Mouse (Mus musculus): ENCODE data around the gene Gpr37.

Gpr37 gene

DNA sequence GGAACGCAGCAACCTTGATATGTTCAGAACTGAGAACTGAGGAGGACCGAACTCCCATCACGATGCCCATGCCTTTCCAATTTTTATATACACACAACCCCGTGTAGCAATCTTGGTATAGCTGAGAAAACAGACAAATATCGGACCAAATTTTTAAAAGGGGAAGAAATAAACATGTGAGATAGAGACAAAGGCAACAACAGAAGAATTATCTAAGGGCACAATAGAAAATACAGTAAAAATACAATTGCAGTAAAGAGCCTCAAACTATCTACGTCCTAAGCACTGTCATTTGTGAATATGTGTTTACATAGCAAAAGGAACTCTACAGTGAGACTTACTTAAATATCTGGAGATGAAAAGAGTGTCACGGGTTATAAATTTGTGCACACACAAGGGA is at the start of gene Gpr37:
Gpr37 (minus strand) TSS at position 101 of the 400 bp plus-strand sequence.
- no peak for DNase-seq (ENCODE audit: low spot score)

DNA sequence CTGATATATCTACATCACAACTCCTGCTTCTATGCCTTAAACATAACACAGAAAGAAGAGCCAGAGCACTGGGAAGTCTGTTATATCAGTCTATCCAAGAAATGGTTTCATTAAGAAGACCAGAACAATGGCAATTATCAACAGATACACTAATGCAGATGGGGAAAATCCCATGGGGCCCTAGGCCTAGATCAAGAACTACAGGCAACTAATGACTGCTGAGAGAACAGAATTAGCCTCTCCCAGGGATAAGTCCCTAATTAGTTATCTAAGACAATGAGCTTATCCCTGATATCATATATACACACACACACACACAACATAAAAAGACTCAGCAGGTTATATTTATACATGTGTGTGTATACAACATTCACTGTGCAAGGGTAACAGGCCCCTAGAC is 46.0 kb upstream of the Gpr37 start:
- DNase-seq (ENCODE audit: low spot score): no peak

DNA sequence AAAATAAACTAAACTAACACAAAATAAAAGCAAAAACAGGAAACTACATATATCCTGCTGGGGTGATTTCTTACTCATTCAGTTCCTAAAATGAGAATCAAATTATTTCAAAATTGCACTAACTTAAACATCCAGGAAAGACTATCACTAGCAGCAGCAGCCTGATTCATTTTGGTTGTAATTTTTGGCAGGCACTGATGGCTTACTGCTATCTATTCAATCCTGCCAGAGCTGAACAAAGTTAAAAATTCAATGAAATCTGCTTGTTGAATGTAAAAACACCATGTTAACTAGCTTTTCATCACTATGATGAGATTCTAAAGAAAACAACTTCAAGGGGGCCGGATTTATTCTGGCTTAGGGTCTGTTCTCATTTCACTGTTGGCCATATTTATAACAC is 36.0 kb upstream of the Gpr37 start:
- no peak for DNase-seq (ENCODE audit: low spot score)

DNA sequence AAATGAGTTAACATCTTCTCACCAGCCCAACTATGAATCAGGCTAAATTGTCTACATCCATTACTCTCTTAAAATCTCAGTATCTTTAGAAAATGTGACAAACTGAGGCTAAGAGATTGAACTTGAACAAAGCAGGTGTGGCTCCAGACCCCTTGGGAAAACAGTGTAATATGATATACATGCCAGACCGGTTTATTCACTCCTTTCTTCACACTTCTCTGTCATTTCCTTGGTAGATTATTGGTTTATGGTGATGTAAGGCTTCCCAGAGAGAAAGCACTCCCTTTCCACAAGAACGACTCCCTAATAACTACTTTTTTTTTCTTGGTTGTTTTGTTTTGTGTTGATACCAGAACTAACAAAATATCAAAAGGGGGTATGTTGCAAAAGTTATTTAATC is 20.1 kb upstream of the Gpr37 start:
- DNase-seq (ENCODE audit: low spot score): no peak

DNA sequence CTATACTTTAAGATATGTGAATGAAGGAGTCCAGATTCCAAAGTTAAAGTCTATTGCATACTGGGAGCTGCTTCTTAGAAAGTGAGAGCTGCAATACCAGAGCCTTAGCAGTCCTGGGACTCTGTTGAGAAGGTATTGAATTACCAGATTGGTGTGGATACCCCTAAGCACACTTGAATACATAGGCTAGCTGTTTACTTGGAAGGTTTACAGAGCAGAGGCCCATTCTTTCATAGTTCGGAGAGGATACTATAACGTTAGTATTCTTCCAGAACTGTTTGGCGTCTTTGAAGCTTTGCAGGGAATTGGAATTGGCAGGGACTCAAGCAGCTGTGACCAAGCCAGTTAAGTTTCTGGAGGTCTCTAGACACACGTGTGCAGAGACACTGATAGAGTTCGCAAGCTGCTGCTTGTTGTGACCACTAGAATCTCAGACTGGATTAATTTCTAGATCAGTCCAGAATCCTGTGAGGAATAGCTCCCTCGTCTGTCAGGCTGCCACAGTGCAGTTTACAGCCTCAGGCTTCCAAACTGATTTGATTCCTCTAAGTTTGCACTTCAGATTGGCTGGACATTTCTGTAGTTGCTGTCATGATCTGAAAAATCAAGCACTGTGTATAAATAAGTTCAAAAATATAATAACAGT is 18.8 kb upstream of the Gpr37 start:
- DNase-seq (ENCODE audit: low spot score): no peak

DNA sequence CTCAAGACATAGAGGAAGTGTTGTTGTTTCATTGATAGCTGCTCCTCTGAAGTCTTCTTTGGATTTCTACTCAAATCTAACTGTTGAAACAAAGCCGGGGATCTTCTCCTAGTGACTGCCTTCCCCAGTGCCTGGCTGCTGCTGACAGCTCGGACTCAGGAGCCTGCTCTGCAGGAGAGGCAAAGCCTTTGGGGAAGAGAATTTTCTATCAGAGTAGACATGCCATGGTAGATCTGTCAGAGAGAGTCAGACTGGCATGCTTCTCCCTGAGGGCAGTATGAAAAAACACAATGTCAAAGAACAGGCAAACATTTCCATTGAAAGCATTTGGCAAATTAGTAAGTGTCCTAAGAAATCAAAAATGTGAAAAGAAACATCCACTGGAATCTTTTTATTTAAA is 9.4 kb upstream of the Gpr37 start:
- DNase-seq (ENCODE audit: low spot score): no peak

DNA sequence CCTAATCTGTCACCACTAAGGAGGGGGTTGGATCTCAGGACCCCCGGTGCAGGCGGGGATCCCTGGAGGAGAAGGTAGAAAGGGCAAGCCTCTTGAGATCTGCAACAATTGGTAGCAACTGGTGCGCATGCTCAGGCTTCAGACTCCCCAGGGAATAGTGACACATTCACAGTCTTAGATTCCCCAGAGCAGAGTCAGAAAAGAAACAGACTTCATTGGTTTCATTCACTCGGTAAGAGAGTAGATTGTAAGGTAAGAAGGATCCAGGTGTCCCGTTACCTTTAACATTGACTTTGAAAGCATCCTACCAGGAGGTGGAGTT is 284 bp downstream of the Gpr37 start:
- DNase-seq (ENCODE audit: low spot score): peak; percentile 29

DNA sequence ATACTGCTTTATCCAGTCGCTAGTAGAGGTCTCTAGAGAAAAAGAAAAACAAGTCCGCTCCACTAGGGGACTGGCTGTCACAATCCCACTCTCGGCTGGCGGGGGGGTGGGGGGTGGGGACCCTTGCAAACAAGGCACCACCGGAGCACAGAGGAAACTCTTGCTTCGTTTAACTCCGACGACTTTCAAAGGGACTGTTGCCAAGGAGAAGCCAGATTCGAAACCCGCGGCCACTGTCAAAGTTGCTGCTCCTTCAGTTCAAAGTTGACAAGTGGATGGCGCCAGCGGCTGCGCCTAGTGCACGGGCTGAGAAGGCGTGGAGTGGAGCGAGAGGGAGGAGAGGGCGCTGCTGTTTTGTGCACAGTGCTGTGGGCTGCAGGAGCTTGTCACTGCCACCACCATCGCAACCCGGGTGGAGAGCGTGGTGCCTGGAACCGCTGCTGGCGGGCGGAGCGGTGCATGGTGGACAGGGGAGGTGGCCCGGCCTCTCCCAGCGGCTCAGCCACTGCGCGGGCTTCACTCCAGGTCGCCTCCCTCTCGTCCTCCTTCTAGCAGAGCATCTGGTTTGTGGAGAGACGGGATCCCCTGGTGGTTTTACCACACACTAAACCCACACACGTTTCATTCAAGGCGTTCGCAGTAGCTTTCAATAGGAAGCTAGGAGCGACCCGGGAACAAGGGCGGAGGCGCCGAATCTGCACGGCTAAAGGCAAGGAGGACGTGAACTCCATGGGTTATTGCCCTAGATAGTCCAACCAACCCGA is 827 bp downstream of the Gpr37 start:
- DNase-seq (ENCODE audit: low spot score): peak; percentile 68

DNA sequence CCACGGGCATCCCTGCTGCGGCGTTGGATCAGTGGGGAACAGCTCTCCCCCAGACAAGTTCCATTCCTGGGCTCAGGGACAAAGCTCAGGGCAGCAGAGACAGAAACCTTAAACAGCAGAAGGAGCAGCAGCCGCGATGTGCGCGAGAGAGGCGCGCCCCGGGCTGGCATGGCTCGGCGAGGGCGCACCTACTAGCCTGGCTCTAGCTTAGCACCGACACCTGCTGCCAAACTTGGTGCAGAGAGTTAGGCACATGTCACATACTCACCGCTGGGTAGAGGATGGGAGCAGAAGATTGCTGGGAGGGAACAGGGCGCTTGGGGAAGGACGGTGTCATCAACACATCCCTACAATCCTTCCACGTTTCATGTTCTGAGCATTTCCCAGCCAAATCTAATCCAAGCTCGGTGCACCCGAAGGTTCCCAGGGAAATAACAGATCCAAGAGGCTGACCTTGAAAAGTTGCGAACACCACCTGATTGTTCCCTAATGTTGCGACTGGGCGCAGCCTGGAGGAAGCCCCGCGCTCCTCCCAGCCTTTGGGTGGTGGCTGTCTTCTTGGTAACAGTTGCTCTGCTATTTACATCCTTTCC is 1.5 kb downstream of the Gpr37 start:
- DNase-seq (ENCODE audit: low spot score): peak; percentile 78

DNA sequence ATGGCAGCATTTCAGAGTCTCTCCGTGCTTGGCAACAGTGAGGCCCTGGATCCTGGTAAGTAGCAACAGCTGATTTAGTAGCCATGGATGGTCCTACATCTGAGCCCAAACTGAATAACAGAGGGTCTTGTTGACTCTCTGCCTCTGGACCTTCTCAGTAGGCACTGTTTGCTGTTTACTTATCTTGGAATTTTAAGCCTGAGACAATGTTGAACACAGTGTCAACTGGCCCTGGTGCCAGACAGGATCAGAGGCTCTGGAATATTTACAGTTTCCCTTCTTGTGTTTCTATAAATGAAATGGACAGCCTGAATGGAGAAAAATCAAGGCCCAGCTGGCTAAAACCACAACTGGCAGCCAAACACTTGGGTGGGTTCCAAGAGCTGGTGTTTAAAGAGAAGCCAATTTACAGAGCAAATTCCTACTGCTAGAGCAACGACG is 3.7 kb downstream of the Gpr37 start:
- no peak for DNase-seq (ENCODE audit: low spot score)

DNA sequence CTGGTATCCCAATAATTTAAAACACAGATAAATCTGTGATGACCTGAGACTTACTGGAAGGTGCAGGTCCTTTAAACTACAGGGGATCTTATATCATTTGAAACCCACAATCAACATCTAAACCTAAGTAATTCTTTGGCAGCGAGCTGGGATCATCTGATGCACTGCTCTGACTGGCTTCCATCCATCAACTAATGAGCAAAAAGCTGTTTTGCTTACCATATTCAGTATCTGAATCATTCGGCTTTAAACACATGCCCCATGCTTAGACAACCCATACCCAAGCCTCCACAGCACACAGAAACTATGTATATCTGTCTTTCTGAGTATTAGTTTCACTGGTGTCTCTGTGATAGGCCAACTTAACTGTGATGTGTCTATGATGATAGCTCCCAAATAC is 6.1 kb downstream of the Gpr37 start:
- DNase-seq (ENCODE audit: low spot score): no peak

DNA sequence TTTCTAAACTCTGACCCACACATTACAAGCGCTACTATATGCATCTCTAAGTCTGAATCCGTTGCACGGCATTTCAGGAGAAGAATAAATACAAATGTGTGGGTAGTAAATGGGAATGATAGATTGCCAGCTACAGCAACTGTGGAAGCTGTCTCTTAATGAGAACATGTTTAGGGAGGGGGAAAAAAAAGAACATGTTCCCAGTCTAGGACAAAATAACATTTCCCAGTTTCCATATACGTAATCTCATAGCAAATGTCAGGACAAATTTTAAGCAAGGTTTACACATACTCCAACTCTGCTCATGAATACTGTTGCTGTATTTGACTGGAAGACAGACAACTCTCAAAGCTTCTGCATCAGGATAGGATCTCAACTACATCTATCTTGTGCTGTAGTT is 15.4 kb downstream of the Gpr37 start:
- no peak for DNase-seq (ENCODE audit: low spot score)

DNA sequence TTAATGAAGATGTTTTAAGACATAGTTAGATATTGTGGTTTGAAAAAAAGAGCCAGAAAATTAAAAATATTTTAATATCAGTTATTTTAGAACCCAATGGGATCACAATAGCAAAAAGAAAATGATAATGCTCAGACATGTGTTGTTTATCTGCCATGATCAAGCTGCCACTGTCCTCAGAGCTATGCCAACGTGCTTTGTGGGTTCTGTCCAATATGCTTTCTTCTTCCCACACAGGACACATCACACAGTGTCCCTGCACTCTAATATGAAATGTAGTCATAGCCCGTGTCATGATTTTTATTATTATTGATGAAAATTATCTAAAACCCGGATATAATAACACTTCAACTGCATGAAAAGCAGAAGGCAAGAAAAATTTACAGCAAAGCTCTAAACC is 16.7 kb downstream of the Gpr37 start:
- DNase-seq (ENCODE audit: low spot score): no peak

DNA sequence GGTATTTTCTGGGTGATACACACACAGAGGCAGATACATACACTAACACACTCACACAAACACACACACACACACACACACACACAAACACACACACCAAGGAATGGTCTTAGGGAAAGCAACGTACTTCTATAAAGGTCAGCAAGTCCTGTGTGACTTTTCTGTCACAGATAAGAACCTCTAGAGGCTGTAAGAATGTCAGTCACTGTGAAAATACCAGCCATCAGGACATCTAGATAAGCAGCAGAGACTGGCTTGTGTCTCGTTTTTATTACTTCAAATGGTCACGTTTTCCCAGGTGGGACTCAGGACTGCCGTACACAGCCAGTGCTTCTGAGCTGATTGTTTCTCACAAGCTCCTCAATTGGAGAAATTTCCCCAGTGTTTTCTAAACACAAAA is 20.4 kb downstream of the Gpr37 start:
- DNase-seq (ENCODE audit: low spot score): no peak

DNA sequence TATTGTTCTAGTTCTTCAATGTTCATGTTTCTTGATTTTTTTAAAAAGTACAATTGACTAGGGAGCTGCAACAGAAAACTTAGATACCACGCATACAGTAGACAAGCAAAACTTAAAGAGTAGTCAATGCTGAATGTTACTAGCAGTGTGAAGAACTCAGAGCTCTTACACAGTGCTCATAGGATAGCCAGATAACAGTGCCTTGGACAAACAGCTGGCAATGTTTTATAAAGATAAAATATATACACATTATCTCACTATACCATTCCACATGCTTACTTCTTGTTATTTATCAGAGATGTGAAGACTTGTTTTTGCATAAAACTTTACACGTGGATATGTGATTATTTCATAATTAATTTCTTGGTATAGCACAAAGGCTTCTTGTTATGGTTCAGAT is 26.6 kb downstream of the Gpr37 start:
- no peak for DNase-seq (ENCODE audit: low spot score)

DNA sequence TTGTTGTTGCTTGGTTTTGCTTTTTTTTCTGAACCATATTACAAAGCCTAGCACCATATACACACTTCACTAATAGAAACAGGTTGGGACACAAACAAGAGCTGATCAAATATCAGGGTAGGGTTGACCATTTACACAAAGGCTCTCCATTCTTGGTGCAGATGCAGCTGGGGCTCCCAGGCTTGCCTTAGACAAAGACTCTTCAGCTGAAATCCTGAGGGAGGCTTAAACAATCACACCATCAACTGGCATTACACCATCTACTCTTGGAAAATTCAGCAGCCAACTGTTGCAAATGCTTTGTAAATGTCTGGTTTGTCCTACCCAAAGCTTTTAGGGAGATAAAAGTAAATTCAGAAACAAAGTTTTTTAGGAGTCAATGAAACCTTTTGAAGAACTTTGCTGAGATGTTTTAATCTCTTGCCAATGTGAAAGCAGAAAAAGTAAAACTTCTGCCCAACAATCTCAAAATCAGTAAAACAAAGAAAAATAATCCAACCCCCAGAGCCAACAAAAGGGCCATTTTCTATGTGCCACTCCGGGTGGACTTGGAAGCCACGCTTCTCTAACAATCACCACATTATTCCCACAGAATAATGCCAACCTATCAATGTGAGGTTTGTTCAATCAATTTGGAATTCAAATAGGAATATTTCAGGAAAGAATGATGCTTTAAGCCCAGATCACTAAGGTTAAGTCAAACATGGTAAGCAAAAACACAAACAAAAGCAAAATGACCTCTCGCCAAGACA is 30.4 kb downstream of the Gpr37 start:
- DNase-seq (ENCODE audit: low spot score): peak; percentile 10

All from testis, postnatal 14 days (tissue).